Mouse (Mus musculus): ENCODE results near the gene Naaladl1.

Naaladl1 gene

GRCm38 (mm10) chr19:6105586-6105985 lies at the start of gene Naaladl1:
Gene Naaladl1, plus strand, starts transcription at chr19:6105782.
- DNase-seq: no peak

GRCm38 (mm10) chr19:6056696-6057095 lies 48.9 kb upstream of the Naaladl1 start:
- DNase-seq: no peak

GRCm38 (mm10) chr19:6057313-6058096 lies 48.1 kb upstream of the Naaladl1 start, which contains the start of the genes Mrpl49 and Fau:
Gene Mrpl49, minus strand, starts transcription at chr19:6057785.
Gene Fau, plus strand, starts transcription at chr19:6057844.
- peak; percentile 98 to 99 for DNase-seq

- DNase-seq: no peak
Measured at GRCm38 (mm10) chr19:6058513-6058912, 47.1 kb upstream of the Naaladl1 start.

GRCm38 (mm10) chr19:6058966-6059365 lies 46.6 kb upstream of the Naaladl1 start:
- DNase-seq: no peak

- peak; percentile 89 to 92 for DNase-seq
Measured at GRCm38 (mm10) chr19:6061021-6061533, 44.5 kb upstream of the Naaladl1 start, which contains the start of gene Znhit2. Gene Znhit2, plus strand, starts transcription at chr19:6061192.

GRCm38 (mm10) chr19:6061641-6062302 lies 43.8 kb upstream of the Naaladl1 start:
- peak; percentile 41 to 49 for DNase-seq

- DNase-seq: no peak
Measured at GRCm38 (mm10) chr19:6062418-6062817, 43.2 kb upstream of the Naaladl1 start.

GRCm38 (mm10) chr19:6063081-6063480 lies 42.5 kb upstream of the Naaladl1 start:
- no peak for DNase-seq

GRCm38 (mm10) chr19:6066571-6066970 lies 39.0 kb upstream of the Naaladl1 start:
- no peak for DNase-seq

GRCm38 (mm10) chr19:6067011-6067723 lies 38.4 kb upstream of the Naaladl1 start:
- DNase-seq: peak; percentile 91 to 92

GRCm38 (mm10) chr19:6067724-6068415 lies 37.7 kb upstream of the Naaladl1 start, which contains the start of gene Tm7sf2:
Gene Tm7sf2, minus strand, starts transcription at chr19:6068373.
- peak; percentile 78 to 86 for DNase-seq

GRCm38 (mm10) chr19:6068951-6069350 lies 36.6 kb upstream of the Naaladl1 start:
- DNase-seq: no peak

- no peak for DNase-seq
Measured at GRCm38 (mm10) chr19:6069851-6070250, 35.7 kb upstream of the Naaladl1 start.

- no peak for DNase-seq
Measured at GRCm38 (mm10) chr19:6070571-6071250, 34.9 kb upstream of the Naaladl1 start.

- DNase-seq: no peak
Measured at GRCm38 (mm10) chr19:6071261-6071660, 34.3 kb upstream of the Naaladl1 start.

GRCm38 (mm10) chr19:6073889-6074288 lies 31.7 kb upstream of the Naaladl1 start:
- DNase-seq: no peak

- DNase-seq: peak; percentile 84 to 92
Measured at GRCm38 (mm10) chr19:6076564-6077393, 28.8 kb upstream of the Naaladl1 start, which contains the start of gene Vps51. Gene Vps51, minus strand, starts transcription at chr19:6077231.

GRCm38 (mm10) chr19:6079983-6080480 lies 25.6 kb upstream of the Naaladl1 start, which contains the start of gene Tmem262:
Gene Tmem262, plus strand, starts transcription at chr19:6080033.
- no peak for DNase-seq

- no peak for DNase-seq
Measured at GRCm38 (mm10) chr19:6082156-6082555, 23.4 kb upstream of the Naaladl1 start, which contains the start of gene Gm28374. Gene Gm28374, minus strand, starts transcription at chr19:6082256.
